Mouse (Mus musculus): ENCODE measurements around the gene Zfp276.

The Zfp276 gene

DNA sequence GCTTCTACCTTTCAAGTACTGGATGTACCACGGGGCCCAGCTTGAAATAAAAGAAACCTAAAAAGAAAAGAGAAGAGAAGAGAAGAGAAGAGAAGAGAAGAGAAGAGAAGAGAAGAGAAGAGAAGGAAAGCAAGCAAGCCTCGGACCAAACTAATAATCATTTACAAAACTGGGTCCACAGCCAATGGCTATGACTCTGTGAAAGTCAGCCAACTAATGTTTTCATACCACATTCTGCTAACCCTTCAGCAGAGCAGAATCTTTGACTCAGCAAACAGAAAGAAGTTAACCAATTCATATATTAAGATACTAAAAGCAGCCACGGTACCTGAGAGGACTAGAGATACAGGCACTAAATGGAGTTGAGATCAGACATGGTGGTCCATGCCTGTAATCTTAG is 38.3 kb downstream of the Zfp276 start:
- no peak for DNase-seq

GRCm38 (mm10) chr8:123292785-123293184 is 38.8 kb downstream of the Zfp276 start:
- DNase-seq: no peak

- DNase-seq: no peak
These were observed 44.3 kb downstream of the Zfp276 start for GRCm38 (mm10) chr8:123298301-123298700.

DNA sequence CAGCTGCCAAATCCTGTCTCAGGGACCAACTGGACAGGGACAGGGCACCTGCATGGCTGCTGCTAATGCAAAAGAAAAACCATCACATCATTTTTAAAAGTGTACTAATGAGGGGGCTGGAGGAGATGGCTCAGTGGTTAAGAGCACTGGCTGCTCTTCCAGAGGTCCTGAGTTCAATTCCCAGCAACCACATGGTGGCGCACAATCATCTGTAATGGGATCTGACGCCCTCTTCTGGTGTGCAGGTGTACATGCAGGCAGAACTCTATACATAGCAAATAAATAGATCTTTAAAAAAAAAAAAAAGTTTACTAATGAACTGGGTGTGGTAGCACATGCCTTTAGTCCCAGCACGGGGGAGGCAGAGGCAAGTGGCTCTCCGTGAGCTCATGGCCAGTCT is 54.7 kb downstream of the Zfp276 start:
- no peak for DNase-seq

- DNase-seq: no peak
These were observed 63.9 kb downstream of the Zfp276 start for GRCm38 (mm10) chr8:123317781-123318466.

- DNase-seq: peak; percentile 97
These were observed 64.5 kb downstream of the Zfp276 start, which contains the start of gene Fanca for GRCm38 (mm10) chr8:123318467-123318911. Fanca (minus strand) TSS chr8:123318576.

Data from kidney, postnatal 10 days (tissue).